Mouse (Mus musculus) liver, adult (tissue): Measurements from ENCODE around the gene Olfr545.
A peak's percentile ranks its signal among the peaks of the same experiment; 100 is the strongest.

ENCODE experiments used
- GATA4 ChIP-seq: IDR thresholded peaks from 2 replicates; pipeline ENCODE4 v1.6.1; 2014; ENCODE audit warnings: mild to moderate bottlenecking, low read length; ENCODE audit not compliant: insufficient replicate concordance

Gene Olfr545

DNA sequence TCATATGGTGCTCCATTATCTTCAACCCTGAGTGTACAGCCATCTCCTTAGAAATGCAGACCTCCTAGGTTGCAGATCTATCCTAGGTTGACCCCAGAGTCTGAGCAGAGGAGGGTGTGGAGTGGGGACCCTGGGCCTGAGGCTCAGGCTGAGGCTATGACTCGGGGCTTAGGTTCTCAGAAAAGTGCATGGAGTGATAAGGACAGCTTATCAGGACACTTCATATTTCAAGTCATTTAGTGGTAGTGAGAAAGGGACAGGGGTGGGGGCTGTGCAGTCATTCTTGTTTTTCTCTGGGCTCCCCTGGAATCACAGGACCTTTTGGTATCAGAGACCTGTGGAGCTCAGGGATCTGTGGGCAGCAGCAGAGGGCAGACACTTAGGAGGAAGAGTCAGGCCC lies 13.3 kb downstream of the Olfr545 start:
- no peak for TF ChIP-seq GATA4

DNA sequence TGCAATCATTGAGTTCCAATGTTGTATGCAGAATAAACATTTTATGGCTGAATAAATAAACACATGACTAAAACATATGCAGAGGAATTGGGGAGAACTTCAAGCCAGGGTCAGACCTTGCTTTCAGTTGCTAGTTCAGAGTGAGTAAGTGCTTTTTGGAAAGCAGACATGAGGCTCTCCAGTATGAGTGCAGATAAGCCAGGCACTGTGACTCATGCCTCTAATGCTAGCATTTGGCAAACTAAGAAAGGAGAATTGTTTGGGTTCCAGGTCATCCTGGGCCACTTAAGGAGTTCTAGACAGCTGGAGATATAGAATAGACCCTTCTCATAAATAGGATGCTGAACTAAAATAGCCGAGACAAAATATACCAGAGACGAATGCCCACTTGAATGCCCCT lies 15.7 kb downstream of the Olfr545 start:
- no peak for TF ChIP-seq GATA4

DNA sequence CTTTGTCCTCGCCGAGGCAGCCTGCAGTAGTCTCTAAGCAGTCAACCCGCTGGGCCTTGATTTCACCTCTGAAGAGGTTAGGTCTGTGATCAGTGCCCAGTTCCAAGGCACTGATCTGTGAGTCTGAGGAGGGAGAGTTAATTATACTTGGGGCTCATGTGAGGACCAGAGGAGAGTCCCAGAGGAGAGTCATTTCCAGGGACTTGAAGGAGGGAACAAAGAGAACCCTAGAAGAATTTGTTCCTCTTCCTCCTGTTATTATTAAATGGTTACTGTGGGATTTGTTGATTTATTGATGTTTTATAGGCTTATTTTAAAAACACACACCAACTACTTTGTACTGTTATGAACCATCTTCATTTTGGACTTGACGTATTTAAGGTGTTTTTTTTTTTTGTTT lies 17.8 kb downstream of the Olfr545 start, which contains the start of gene Olfr543:
Gene Olfr543 (minus strand): TSS at position 101 of the 400 bp plus-strand sequence.
- no peak for TF ChIP-seq GATA4

GRCm38 (mm10) chr7:102480821-102481220 lies 18.6 kb downstream of the Olfr545 start:
- no peak for TF ChIP-seq GATA4

- peak; percentile 48; the same call in 1 of the 2 replicates for TF ChIP-seq GATA4
Observed at GRCm38 (mm10) chr7:102479368-102480078, 19.9 kb downstream of the Olfr545 start.

GRCm38 (mm10) chr7:102478926-102479325 lies 20.4 kb downstream of the Olfr545 start:
- TF ChIP-seq GATA4 = no peak

GRCm38 (mm10) chr7:102478425-102478824 lies 20.9 kb downstream of the Olfr545 start:
- no peak for TF ChIP-seq GATA4

GRCm38 (mm10) chr7:102477377-102477776 lies 22.0 kb downstream of the Olfr545 start:
- TF ChIP-seq GATA4 = no peak

GRCm38 (mm10) chr7:102476601-102477000 lies 22.8 kb downstream of the Olfr545 start:
- TF ChIP-seq GATA4 = no peak

- TF ChIP-seq GATA4 = no peak
Observed at GRCm38 (mm10) chr7:102472675-102473074, 26.7 kb downstream of the Olfr545 start.

- no peak for TF ChIP-seq GATA4
Observed at GRCm38 (mm10) chr7:102467566-102467965, 31.8 kb downstream of the Olfr545 start.

DNA sequence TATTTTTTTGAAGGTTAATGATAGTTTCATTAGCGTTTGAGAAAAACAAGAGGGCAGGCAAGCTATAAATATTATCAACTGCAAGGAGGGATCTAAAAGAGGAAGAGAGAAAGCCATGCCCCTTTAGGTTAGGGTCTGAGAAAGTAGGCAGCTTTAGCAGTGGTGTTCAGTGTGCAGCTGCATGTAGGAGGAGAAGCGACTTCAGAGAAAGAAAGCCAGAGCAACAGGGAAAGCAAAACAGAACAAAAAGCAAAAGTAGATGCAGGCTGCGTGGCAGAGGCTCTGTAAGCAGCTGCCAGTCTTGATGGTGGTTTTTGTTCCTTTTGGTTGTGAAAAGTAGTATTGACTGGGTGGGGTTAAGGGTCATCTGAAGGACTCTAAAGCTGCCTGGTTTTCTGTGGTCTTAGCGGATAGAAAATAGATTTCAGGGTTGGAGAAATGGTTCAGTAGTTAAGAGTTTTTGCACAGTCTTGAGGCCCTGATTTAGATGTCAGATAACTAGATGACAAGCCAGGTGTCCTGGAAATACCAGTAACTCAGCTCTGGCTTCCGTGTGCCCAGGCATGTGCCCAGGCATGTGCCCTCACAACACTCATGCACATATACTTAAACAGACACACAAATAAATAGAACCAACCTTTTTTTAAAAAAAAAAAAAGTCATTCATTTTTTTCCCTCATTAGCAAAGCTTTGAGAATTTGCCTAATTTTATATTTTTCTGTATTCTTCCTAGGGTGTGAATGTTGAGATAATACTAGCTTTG lies 40.6 kb downstream of the Olfr545 start:
- TF ChIP-seq GATA4 = no peak

DNA sequence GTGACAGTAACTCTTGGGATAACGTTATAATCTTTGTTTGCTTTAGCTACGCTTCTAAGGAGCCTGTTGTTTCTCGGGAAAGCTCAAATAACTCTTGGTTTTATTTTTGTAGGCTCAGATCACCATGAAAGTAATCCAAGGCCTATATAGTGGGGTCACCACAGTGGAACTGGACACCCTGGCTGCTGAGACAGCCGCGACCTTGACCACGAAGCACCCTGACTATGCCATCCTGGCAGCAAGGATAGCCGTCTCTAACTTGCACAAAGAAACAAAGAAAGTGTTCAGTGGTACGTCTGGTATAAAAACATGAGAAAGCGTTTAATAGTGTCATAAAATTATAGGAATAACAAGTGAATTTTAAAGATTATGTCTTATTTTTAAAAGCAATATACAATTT lies 52.9 kb downstream of the Olfr545 start:
- no peak for TF ChIP-seq GATA4

DNA sequence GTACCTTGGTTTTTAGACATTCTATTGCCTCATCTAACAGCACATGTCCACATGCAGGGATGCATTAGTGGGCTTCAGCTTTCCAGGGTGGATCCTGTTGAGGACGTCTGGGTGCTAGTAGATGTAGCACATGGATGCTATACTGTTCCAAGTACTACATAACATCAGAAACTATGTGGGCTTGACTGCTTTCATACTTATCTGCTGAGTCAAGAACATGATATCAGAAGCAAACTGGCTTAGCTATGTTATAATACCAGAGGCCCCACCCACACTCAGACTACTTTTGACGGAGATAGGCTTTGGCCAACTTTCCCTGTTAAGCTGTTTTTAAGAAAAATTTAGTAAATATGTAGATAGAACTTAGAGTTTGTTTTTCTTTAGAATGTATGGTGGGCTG lies 55.1 kb downstream of the Olfr545 start:
- TF ChIP-seq GATA4 = no peak

GRCm38 (mm10) chr7:102442432-102442831 lies 56.9 kb downstream of the Olfr545 start:
- no peak for TF ChIP-seq GATA4

DNA sequence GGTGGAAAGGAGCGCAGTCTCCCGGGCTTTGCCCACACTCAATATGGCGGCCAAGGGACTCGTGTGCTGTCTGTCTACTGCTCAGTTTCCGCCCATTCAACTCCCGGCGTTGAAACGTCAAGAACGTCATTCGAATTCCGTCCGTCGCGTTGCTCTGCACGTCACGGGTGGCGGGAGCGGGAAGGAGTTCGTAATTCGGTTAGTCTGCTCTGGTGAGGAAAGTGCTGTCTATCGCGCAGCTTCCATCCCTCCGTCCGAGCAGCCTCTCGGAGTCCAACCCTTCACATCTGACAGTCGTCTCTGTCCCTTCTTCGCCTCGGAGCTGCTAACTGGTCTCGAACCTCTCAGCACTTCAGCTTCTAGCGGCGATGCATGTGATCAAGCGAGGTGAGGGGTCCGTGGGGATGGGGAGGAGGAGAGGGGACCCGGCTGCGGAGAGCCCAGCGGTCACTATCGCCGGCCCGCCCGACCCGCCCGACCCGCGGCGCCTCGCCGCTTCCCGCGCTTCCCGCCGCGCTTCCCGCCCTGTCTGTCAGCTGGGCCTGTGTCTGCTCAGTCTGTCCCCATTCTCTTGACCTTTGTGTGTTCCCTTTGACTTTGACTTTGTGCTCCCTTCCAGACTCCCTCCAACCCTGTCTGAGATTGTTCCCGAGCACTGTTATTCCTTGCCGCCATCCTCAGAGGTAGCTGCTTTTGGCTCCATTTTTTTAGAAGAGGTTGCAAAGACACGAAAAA lies 57.5 kb downstream of the Olfr545 start, which contains the start of gene Rrm1:
Gene Rrm1 (plus strand): TSS at position 39 of the 735 bp plus-strand sequence.
- no peak for TF ChIP-seq GATA4
